Mouse (Mus musculus) hematopoietic stem cell, adult 5-6 weeks (primary cell): ENCODE data around the gene AC153137.1. TPM values are rescaled to one million over a fixed set of nuclear protein-coding genes. Genes with fewer than 3 reads are reported as not detected.
"Not testable (repeated sequence)": the region's sequence is repeated elsewhere in the genome, so short reads cannot be mapped to it uniquely, and the experiment has no call there.

Experiments used
- ATAC-seq, 2 experiments: fragments of 125-278 bp in 1 of 2; replicated peaks in 1 of 2; 2 replicates each; pipeline ENCODE4 v1.8.0; 2016 to 2017; ENCODE audit warnings: inconsistent platforms in 2 of 2, mild to moderate bottlenecking in 2 of 2, moderate number of reproducible peaks in 2 of 2, low read depth in 1 of 2, moderate TSS enrichment in 1 of 2; ENCODE audit not compliant: low FRiP score in 2 of 2, poor library complexity in 2 of 2, severe bottlenecking in 2 of 2, insufficient read depth in 1 of 2, low TSS enrichment in 1 of 2
- total RNA-seq: library from RNA; stranded (forward); fragments of 172-1452, 232-1000 nt; gene quantifications from 2 replicates; pipeline ENCODE4 v1.2.3, GENCODE M21; 2017

AC153137.1 gene
- total RNA-seq = not detected in 2 replicates

- ATAC-seq = not testable (repeated sequence)
These were observed at the start of gene AC153137.1 for GRCm38 (mm10) chr1:30977868-30978267. TSS of gene AC153137.1 (minus strand) at chr1:30977968.

GRCm38 (mm10) chr1:31023173-31023572 is 45.4 kb upstream of the AC153137.1 start:
- ATAC-seq = no peak

GRCm38 (mm10) chr1:31019283-31019682 is 41.5 kb upstream of the AC153137.1 start:
- ATAC-seq = no peak

- no peak for ATAC-seq
These were observed 39.6 kb upstream of the AC153137.1 start for GRCm38 (mm10) chr1:31017377-31017776.

GRCm38 (mm10) chr1:31016068-31016467 is 38.3 kb upstream of the AC153137.1 start:
- ATAC-seq = no peak

GRCm38 (mm10) chr1:31015261-31015660 is 37.5 kb upstream of the AC153137.1 start:
- no peak for ATAC-seq

GRCm38 (mm10) chr1:30977239-30977638 is 529 bp downstream of the AC153137.1 start:
- ATAC-seq = not testable (repeated sequence)

GRCm38 (mm10) chr1:30951795-30952194 is 26.0 kb downstream of the AC153137.1 start:
- no peak for ATAC-seq

- no peak for ATAC-seq
These were observed 27.3 kb downstream of the AC153137.1 start for GRCm38 (mm10) chr1:30950456-30950835.

- peak; percentile 82 to 92 for ATAC-seq
These were observed 27.9 kb downstream of the AC153137.1 start for GRCm38 (mm10) chr1:30949710-30950455.

GRCm38 (mm10) chr1:30948950-30949639 is 28.7 kb downstream of the AC153137.1 start:
- peak; percentile 4 to 12; a peak in 2 of 4 replicates for ATAC-seq

GRCm38 (mm10) chr1:30948361-30948949 is 29.3 kb downstream of the AC153137.1 start:
- ATAC-seq = no peak

GRCm38 (mm10) chr1:30945136-30945535 is 32.6 kb downstream of the AC153137.1 start:
- no peak for ATAC-seq

GRCm38 (mm10) chr1:30940571-30940970 is 37.2 kb downstream of the AC153137.1 start:
- ATAC-seq = peak in 1 of 2 experiments; percentile 15; a peak in 1 of 4 replicates

GRCm38 (mm10) chr1:30938392-30938791 is 39.4 kb downstream of the AC153137.1 start:
- no peak for ATAC-seq

- no peak for ATAC-seq
These were observed 40.3 kb downstream of the AC153137.1 start for GRCm38 (mm10) chr1:30937396-30937965.

- ATAC-seq = no peak
These were observed 41.3 kb downstream of the AC153137.1 start for GRCm38 (mm10) chr1:30936488-30936887.

- ATAC-seq = peak in 1 of 2 experiments; percentile 39; a peak in 2 of 4 replicates
These were observed 46.9 kb downstream of the AC153137.1 start for GRCm38 (mm10) chr1:30930823-30931222.
